Mouse (Mus musculus): ENCODE results near the gene Mcm8. TPM values are rescaled to one million over a fixed set of nuclear protein-coding genes. Genes with fewer than 3 reads are reported as not detected.
A peak's percentile ranks its signal among the peaks of the same experiment; 100 is the strongest.

Gene Mcm8
- total RNA-seq (2021): 1 to 10 TPM; 3.6 to 4.9 TPM
- long read RNA-seq, experiment 1, partial matches to known transcripts: 0 of 4 reads
- long read RNA-seq, experiment 1, other reads (novel, unspliced or antisense): 1 of 4 reads
- long read RNA-seq, experiment 2, partial matches to known transcripts: 0 of 6 reads
- long read RNA-seq, experiment 2, other reads (novel, unspliced or antisense): 1 of 6 reads

- DNase-seq (ENCODE audit: low spot score in 2 of 2): peak; percentile 90 to 92
- intact Hi-C loops (cut with DNase I): loop anchor here (10.0 kb wide), 1 partner anchor 301 kb away; no protein-coding TSS in a partner anchor
Observed at GRCm38 (mm10) chr2:132815608-132816314, at the start of gene Mcm8, which contains the start of gene Trmt6. Mcm8 (plus strand) TSS chr2:132816141. Trmt6 (minus strand) TSS chr2:132816055.

DNA sequence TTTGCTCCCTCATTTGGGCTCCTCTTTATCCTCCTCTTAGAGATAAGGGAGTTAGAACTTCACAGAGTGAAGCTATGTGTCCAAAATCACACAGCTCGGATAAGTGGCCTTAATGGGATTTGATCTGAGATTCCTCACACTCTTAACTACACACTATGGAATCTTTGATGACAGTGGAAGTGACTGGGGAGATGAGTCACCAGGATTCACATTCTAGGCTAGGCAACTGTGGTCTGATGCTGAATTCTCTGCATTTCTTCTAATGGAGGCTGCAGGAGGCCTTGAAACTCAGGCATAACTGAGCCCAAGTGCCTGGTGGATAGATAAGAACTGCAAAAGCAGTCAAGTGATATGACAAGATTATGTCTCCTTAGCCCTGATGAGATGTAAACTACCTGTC lies 45.1 kb upstream of the Mcm8 start:
- intact Hi-C loops (cut with DNase I): no loop called here
- no peak for DNase-seq (ENCODE audit: low spot score in 2 of 2)

DNA sequence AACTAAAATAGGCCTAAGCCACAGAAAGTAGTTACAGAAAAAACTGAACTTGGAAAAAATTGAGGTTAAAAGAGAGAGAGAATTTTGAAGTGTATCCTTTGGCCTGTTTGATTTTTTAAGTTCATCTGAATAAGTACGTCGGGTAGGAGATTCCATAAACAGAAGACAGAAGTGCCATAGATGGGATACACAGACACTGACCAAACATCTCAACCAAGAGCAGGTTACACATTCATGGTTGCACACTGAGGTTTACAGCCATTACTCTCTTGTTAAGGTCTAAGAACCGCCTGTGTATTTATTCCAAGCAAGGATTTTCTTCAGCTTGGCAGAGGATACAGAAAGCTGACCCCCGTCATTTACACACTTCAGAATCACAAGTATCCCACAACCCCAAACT lies 35.0 kb upstream of the Mcm8 start, which contains the start of gene Chgb:
Gene Chgb (plus strand): TSS at position 301 of the 400 bp plus-strand sequence.
- DNase-seq (ENCODE audit: low spot score in 2 of 2): no peak
- intact Hi-C loops (cut with DNase I): loop anchor here (5.0 to 10.0 kb wide), 3 partner anchors 64 to 266 kb away; no protein-coding TSS in a partner anchor

DNA sequence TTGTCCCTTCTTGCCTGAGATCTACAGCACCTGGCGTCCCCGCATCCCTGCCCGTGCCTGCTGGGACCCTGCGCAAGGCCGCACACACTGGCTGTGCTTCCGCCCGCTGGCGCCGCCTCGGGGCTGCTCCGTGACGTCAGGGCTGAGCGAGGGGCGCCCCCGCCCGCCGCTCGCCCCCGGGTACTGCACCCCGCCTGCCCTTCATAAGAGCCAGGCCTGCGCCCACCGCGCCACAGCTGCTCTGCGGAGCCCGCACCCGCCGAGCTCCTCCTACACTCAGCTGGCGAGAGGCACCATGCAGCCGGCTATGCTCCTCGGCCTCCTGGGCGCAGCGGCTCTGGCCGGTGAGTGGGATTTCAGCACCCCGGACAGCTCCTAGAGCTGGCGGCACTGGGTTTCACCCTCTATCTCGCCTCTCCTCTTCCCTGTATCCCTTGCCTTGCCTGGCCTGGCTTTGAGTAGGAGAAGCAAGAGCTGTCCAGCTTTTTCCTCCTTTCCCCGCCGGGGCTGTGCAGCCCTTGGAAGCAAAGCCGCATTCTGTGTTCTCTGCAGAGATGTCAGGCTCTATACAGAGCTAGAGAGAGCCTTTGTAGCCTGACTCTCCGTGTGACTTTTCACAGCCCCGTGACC lies 34.4 kb upstream of the Mcm8 start:
- intact Hi-C loops (cut with DNase I): loop anchor here (5.0 to 10.0 kb wide), 3 partner anchors 64 to 267 kb away; no protein-coding TSS in a partner anchor
- DNase-seq (ENCODE audit: low spot score in 2 of 2): peak; percentile 86 to 88

DNA sequence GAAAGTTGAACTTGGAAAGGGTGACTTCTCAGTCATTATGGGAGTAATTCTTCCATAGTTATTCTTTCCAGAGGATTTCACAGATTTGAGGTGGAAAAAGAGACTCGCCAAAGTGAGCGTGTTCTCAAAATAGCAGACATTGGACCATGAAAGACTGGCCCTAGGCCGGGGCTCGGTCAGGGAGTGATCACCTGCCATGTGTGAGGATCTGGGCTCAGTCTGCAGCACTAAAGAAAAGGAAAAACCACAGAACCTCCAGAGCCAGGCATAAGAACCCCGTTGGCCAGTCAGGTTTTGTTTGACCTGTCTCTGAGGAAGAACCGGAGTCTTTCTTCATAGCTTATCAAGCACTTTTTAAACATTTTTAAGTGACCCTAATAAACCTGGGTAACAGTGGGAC lies 31.9 kb upstream of the Mcm8 start:
- intact Hi-C loops (cut with DNase I): loop anchor here (5.0 to 10.0 kb wide), 3 partner anchors 67 to 269 kb away; no protein-coding TSS in a partner anchor

GRCm38 (mm10) chr2:132793441-132794203 lies 22.3 kb upstream of the Mcm8 start:
- intact Hi-C loops (cut with DNase I): loop anchor here (5.0 kb wide), 1 partner anchor 226 kb away; no protein-coding TSS in a partner anchor
- no peak for DNase-seq (ENCODE audit: low spot score in 2 of 2)

More for the DNA sequence above, 31.9 kb upstream of the Mcm8 start:
- no peak for DNase-seq (ENCODE audit: low spot score in 2 of 2)

DNA sequence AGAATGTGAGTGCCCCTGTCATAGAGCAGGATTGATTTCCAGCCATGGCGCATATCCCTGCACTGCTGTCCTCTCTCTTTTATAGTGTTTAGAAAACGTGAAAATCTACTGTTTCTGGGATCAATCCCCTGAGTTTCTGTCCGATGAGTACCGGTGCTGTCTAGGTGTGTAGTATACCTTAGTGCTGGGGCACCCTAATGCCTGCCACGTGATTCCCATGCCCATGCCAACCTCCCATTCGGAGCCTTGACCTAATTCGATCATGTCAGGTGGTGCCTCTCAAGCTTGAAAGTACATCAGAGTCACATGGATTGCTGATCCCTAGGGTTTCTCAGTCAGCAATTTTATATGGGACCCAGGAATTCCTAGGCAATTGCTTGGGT lies 21.7 kb upstream of the Mcm8 start:
- intact Hi-C loops (cut with DNase I): loop anchor here (5.0 kb wide), 1 partner anchor 227 kb away; no protein-coding TSS in a partner anchor
- no peak for DNase-seq (ENCODE audit: low spot score in 2 of 2)

DNA sequence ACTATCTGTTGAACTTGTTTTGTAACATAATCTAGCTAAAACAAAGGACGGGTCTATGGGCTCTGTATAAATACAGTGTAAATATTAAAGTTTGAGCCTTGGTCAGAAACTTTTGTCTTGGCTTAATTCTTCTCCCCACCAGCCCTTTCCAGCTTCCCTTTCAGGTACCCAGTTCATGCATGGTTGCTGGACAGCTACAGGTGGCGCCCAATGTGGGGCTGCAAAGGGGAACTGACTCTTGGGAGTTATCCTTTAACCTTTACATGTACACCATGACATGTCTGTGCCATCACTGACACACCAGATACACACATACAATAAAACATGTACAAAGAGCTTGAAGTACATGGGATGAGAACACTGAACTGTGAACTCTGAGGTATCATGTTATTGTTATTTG lies 13.0 kb upstream of the Mcm8 start:
- DNase-seq (ENCODE audit: low spot score in 2 of 2): no peak
- intact Hi-C loops (cut with DNase I): no loop called here

DNA sequence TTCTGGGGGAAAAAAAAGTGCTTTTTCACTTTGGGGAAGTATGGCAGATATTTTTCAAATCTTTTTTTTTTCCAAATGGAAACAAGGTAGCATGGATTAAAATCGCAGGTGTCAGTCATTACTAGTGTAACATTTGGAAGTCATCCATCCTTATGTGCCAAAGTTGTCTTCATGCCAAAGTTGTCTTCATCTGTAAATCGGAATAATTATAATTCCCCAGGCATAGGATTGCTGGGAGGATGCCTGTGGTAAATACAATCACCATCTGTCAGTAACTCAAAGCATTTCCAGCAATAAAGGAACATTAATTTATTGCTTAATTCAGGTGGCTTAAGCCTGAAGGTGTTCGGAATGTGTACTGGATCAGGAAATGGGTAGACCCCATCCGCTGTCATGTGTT lies 25.1 kb downstream of the Mcm8 start:
- intact Hi-C loops (cut with DNase I): no loop called here
- DNase-seq (ENCODE audit: low spot score in 2 of 2): no peak

DNA sequence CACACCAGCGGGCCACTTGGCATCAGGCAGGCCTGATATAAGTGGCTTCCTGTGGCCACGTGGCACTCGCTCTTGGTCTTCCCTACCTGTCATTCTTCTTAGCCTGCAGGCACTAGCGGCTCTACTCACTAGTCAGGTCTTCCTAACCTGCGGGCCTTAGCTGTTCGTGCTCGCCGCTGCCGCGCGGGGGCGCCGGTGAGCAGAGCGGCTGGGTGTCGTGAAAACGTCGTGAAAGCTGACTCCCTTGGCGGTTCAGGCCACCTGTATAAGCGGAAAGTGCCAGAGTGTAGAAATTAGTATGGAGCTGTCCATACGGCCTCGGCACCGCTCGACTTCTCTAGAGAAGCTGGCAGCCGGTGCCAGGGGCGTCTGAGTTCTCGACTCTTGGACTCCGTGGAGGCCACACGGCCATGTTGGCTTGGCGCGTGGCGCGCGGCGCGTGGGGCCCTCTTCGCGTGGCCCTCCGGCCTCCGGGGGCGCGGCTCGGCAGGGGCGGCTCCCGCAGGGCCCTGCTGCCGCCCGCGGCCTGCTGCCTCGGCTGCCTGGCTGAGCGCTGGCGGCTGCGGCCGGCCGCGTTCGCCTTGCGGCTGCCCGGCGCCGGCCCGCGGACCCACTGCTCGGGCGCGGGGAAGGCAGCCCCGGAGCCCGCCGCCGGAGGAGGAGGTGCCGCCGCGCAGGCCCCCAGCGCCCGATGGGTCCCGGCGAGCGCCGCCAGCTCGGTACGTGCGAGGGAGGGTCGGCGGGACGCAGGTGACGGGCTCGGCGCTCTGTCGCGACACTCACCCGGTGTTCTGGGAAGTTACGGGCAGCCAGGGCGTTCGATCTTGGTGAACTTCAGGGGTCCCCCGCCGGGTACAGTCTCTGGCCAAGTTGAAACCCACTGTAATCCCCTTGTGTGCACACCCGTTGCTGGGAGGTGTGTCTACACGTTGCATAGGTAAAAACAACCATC lies 30.7 kb downstream of the Mcm8 start, which contains the start of gene Crls1:
Gene Crls1 (plus strand): TSS at position 260 of the 952 bp plus-strand sequence.
- DNase-seq (ENCODE audit: low spot score in 2 of 2): peak; percentile 97
- intact Hi-C loops (cut with DNase I): loop anchor here (2.0 kb wide), 1 partner anchor 56 kb away; no protein-coding TSS in a partner anchor

- no peak for DNase-seq (ENCODE audit: low spot score in 2 of 2)
Observed at GRCm38 (mm10) chr2:132847581-132847980, 31.6 kb downstream of the Mcm8 start.

GRCm38 (mm10) chr2:132848361-132848760 lies 32.4 kb downstream of the Mcm8 start:
- DNase-seq (ENCODE audit: low spot score in 2 of 2): no peak
- intact Hi-C loops (cut with DNase I): no loop called here

More at GRCm38 (mm10) chr2:132847581-132847980, 31.6 kb downstream of the Mcm8 start:
- intact Hi-C loops (cut with DNase I): loop anchor here (2.0 kb wide), 1 partner anchor 55 kb away; no protein-coding TSS in a partner anchor

GRCm38 (mm10) chr2:132849141-132849540 lies 33.2 kb downstream of the Mcm8 start:
- no peak for DNase-seq (ENCODE audit: low spot score in 2 of 2)
- intact Hi-C loops (cut with DNase I): no loop called here

GRCm38 (mm10) chr2:132853051-132853450 lies 37.1 kb downstream of the Mcm8 start:
- DNase-seq (ENCODE audit: low spot score in 2 of 2): no peak
- intact Hi-C loops (cut with DNase I): no loop called here

DNA sequence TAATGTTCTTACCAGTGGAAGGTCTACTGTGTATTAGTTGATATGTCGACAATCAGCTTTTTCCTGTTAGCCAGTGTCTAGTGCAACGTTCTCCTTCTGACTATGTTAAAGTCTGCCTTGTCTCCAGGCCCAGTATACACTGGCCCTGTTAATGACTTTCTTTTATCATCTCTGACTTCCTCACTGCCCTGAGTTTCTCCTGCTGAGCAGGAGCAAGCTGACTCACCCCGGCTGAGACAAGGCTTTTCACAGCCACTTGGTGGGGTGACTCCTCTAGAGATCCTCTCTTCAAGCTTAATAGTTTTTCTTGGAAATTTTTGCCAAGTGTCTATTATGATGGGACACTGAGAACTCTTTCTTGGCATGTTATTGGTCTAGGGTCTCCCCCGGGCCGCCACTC lies 40.4 kb downstream of the Mcm8 start:
- DNase-seq (ENCODE audit: low spot score in 2 of 2): no peak
- intact Hi-C loops (cut with DNase I): no loop called here

DNA sequence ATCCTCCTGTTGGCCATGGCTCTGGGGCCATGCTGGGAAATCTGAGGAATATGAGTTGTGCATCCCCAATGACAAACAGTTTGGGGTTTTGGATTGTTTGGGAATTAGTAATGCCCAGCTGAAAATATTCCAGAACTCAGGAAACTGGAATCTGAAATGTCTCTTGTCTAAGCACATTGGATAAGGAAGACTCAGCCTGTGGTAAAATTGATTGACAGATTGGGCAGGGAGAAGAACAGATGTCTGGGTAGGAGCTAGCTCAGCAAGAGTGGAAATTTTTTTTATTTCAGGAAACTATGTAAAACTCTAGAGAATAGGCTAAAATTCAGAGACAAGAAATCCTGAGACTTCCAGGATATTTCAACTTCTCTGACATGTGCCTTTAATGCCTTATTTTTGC lies 44.5 kb downstream of the Mcm8 start:
- intact Hi-C loops (cut with DNase I): no loop called here
- no peak for DNase-seq (ENCODE audit: low spot score in 2 of 2)

GRCm38 (mm10) chr2:132861456-132861855 lies 45.5 kb downstream of the Mcm8 start:
- intact Hi-C loops (cut with DNase I): no loop called here
- DNase-seq (ENCODE audit: low spot score in 2 of 2): peak; percentile 15 to 22

DNA sequence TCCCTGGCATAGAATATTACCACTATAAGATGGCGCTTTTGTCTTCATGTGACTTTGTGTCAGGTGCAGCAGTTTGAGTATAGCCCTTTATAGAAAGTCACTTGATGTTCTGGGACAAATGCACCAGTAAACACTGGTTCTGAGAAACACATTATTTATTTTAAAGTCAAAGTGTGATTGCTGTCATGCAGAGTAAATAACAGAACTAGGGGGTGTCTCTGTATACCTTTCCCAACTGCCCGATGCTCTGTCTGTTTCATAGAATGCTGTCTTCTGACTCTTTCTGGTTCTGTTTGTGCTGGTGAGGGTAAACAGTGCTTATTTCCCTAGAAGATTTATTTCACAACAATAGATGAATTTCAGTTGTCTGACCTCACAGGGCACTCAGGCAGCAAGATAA lies 47.4 kb downstream of the Mcm8 start:
- DNase-seq (ENCODE audit: low spot score in 2 of 2): no peak
- intact Hi-C loops (cut with DNase I): no loop called here
